Mouse (Mus musculus) ES-E14 (cell line): ENCODE data around the gene Spc25. TPM values are rescaled to one million over a fixed set of nuclear protein-coding genes. Genes with fewer than 3 reads are reported as not detected.

Experiments
- DNase-seq: peaks from one replicate; pipeline ENCODE4 v3.0.0-alpha.2; 2013; ENCODE audit warnings: low read depth, low spot score
- H3K27ac ChIP-seq: 2 replicates; pipeline ENCODE4 v1.5.1; 2012; ENCODE audit warnings: low read depth, mild to moderate bottlenecking, low read length, moderate library complexity, mixed read lengths; ENCODE audit not compliant: poor library complexity, insufficient read depth, severe bottlenecking
- H3K36me3 ChIP-seq: 2 replicates; pipeline ENCODE4 v1.6.1; 2012; ENCODE audit warnings: mild to moderate bottlenecking, low read length, moderate library complexity, mixed read lengths; ENCODE audit not compliant: control insufficient read depth, poor library complexity, insufficient read depth, severe bottlenecking
- H3K4me1 ChIP-seq, 2 experiments: fragments of 150-350 bp in 1 of 2; sonication (generic) in 1 of 2; 2 replicates each; pipeline ENCODE4 v1.6.1; 2012; ENCODE audit warnings: low read length in 2 of 2, mild to moderate bottlenecking in 1 of 2, mixed read lengths in 1 of 2; ENCODE audit not compliant: control insufficient read depth in 2 of 2, insufficient read depth in 2 of 2, poor library complexity in 1 of 2
- H3K4me3 ChIP-seq, 2 experiments: fragments of 150-350 bp in 1 of 2; sonication (generic) in 1 of 2; 2 replicates each; pipeline ENCODE4 v1.5.1; 2012; ENCODE audit warnings: low read length in 2 of 2, low read depth in 1 of 2, mild to moderate bottlenecking in 1 of 2, mixed read lengths in 1 of 2; ENCODE audit not compliant: insufficient read depth in 1 of 2, poor library complexity in 1 of 2, severe bottlenecking in 1 of 2
- H3K9ac ChIP-seq: 2 replicates; pipeline ENCODE4 v1.6.1; 2012; ENCODE audit warnings: low read depth, mild to moderate bottlenecking, low read length, mixed read lengths; ENCODE audit not compliant: poor library complexity, insufficient read depth, severe bottlenecking
- H3K9me3 ChIP-seq: fragments of 150-350 bp; sonication (generic); 2 replicates; pipeline ENCODE4 v1.6.1; 2012; ENCODE audit warnings: low read depth, mild to moderate bottlenecking, low read length; ENCODE audit not compliant: control insufficient read depth, insufficient read depth
- CHD2 ChIP-seq: IDR thresholded peaks from 2 replicates; pipeline ENCODE4 v1.6.1; 2014; ENCODE audit warnings: mild to moderate bottlenecking, low read depth, low read length, inconsistent platforms
- HCFC1 ChIP-seq: IDR thresholded peaks from 2 replicates; pipeline ENCODE4 v1.6.1; 2012; ENCODE audit warnings: low read length, inconsistent platforms, borderline replicate concordance; ENCODE audit not compliant: insufficient read depth
- MAFK ChIP-seq: IDR thresholded peaks from 2 replicates; pipeline ENCODE4 v1.6.1; 2014; ENCODE audit warnings: mild to moderate bottlenecking, low read depth, low read length, inconsistent platforms; ENCODE audit not compliant: insufficient read depth
- ZC3H11A ChIP-seq: IDR thresholded peaks from 2 replicates; pipeline ENCODE4 v1.6.1; 2012; ENCODE audit warnings: low read depth, mild to moderate bottlenecking, inconsistent platforms, low read length, borderline replicate concordance
- ZNF384 ChIP-seq: IDR thresholded peaks from 2 replicates; pipeline ENCODE4 v1.6.1; 2012; ENCODE audit warnings: low read depth, low read length, inconsistent platforms
- in situ Hi-C, 2 experiments: fragments of 600-800 bp; cut with MboI; formaldehyde crosslinking; loops; one replicate each; pipeline ENCODE4 v1.15.1; 2025; ENCODE audit warnings: low sequenced_read_pairs in 2 of 2, inconsistent platforms in 1 of 2; ENCODE audit not compliant: unreplicated experiment in 2 of 2
- total RNA-seq: library from RNA; depleted of rRNA; stranded (reverse); fragments of 300-350 nt; gene quantifications from 2 replicates; pipeline ENCODE4 v1.2.3, GENCODE M21; 2012

The Spc25 gene
- total RNA-seq, 1 experiment: 64.6 TPM

DNA sequence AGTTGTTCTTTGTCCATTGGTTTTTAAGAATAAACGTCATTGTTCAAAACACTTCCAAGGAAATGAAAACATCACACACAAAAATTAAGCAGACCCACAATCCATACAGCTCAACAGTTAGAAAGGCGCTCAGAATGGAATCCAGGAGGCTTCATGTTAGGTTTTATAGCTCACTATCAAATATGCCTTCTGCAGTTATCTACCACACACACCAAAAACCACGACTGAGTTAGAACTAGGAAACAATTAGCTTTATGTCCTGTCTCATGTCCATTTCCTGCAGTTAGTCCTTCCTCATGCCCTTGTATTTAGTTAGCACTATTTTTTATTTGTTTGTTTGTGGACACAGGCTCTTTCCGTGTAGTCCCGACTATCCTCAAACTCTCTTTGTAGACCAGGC is 14.9 kb downstream of the Spc25 start:
- no peak for DNase-seq
- Histone ChIP-seq H3K9me3 (no peaks in the 10 kb centered on the region), H3K36me3 (peaks cover 6% of the 10 kb centered on the region), H3K27ac (no peak overlapping the region), H3K4me3 (no peak overlapping the region), H3K4me1 (no peaks in the 10 kb centered on the region; a peak in 1 of 4 replicates), H3K9ac (no peak overlapping the region)
- in situ Hi-C loops: no loop called here
- TF ChIP-seq HCFC1 (no peak), ZC3H11A (no peak), ZNF384 (no peak), MAFK (no peak), CHD2 (no peak)

DNA sequence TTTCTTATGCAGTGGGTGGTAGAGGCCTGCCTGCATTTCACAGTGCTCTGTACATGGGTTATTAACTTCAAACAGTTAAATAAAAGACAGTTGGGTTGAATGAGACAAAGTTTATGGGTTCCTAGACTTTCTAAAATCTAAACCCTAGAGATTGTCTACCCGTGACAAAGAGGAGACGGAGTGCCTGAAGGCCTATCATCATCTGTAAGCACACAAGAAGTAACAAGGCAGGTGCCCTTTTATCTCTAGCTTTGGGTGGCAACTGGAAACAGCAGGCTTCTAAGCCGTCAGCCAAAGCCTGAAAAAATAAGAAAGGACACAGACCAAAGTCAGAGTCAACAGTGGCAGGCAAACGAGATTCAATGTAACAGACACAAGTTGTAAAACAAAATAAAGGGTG is 16.8 kb downstream of the Spc25 start:
- no peaks in the 10 kb centered on the region; a peak in 1 of 4 replicates for H3K4me1 ChIP-seq
- H3K9ac ChIP-seq: no peak overlapping the region
- H3K4me3 ChIP-seq: no peak overlapping the region
- DNase-seq: no peak
- H3K27ac ChIP-seq: no peak overlapping the region
- H3K36me3 ChIP-seq: peaks cover 4% of the 10 kb centered on the region
- in situ Hi-C loops: no loop called here
- H3K9me3 ChIP-seq: no peaks in the 10 kb centered on the region
- TF ChIP-seq HCFC1: no peak
- no peak for TF ChIP-seq ZC3H11A

DNA sequence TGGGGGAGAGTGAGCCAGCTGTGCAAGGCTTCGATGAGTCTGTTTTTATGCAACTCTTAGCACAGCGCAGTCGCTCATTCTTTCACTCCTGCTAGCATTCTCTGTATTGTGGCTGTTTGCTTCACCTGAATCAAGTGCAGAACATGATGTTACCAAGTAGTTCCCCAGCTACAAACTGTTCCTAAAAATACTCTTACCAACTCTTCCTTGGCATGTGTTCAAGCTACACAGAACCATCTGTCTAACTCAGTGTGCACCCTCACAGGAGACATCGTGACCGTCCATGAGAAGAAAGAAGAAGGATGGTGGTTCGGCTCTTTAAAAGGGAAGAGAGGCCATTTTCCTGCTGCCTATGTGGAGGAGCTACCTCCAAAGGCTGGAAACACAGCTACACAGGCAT is 17.3 kb downstream of the Spc25 start:
- no peak for DNase-seq
- in situ Hi-C loops: no loop called here

DNA sequence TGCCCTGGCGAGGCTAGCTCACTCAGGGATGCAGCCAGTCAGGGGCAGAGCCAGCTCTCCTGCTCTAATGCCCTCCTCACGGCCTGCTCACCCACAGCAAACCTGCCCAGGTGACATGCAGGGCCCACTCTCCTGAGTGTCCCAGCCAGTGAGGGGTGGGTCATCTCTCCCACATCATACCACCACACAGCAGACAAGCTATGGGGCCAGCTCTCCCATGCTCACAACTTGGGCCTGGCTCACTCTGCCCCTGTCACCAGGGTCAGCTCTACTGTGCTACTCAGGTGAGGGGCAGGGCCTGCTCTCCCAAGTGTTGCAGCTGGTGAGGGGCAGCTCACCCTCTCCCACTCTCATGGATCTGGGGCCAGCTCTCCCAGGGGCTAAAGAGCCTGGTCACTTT is 18.0 kb downstream of the Spc25 start:
- Histone ChIP-seq H3K4me3 (no peak overlapping the region), H3K4me1 (no peaks in the 10 kb centered on the region), H3K9ac (no peak overlapping the region), H3K9me3 (no peaks in the 10 kb centered on the region), H3K36me3 (no peaks in the 10 kb centered on the region; the same call in 1 of the 2 replicates), H3K27ac (no peak overlapping the region)
- no peak for DNase-seq
- TF ChIP-seq CHD2 (no peak), ZNF384 (no peak), MAFK (no peak), HCFC1 (no peak), ZC3H11A (no peak)
- in situ Hi-C loops: no loop called here

More for the DNA sequence above, 17.3 kb downstream of the Spc25 start:
- Histone ChIP-seq H3K9ac (no peak overlapping the region), H3K27ac (no peak overlapping the region), H3K36me3 (peaks cover 4% of the 10 kb centered on the region), H3K4me1 (no peaks in the 10 kb centered on the region; a peak in 1 of 4 replicates), H3K9me3 (no peaks in the 10 kb centered on the region), H3K4me3 (no peak overlapping the region)
- TF ChIP-seq MAFK (no peak), ZNF384 (no peak), HCFC1 (no peak), CHD2 (no peak), ZC3H11A (no peak)

DNA sequence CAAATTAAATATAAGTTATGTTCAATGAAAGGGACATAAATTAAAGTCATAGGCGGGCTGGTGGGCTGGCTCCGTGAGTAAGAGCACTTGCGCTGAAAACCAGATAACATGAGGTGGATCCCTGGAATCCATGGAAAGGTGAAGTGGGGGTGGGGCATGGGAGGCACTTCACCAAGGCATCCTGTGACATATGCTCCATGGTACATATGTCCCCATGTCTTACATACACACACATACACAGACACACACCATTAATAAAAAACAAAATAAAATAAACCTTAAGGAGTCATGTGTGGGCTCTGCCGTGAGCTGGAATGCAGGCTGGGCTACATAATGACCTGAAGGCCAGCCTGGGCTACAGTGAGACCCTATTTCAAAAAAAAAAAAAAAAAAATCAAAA is 26.3 kb downstream of the Spc25 start:
- in situ Hi-C loops: no loop called here
- no peak for DNase-seq
- no peak for TF ChIP-seq MAFK
- TF ChIP-seq ZC3H11A: no peak
- no peak for TF ChIP-seq HCFC1
- no peak for TF ChIP-seq CHD2
- no peak for TF ChIP-seq ZNF384
- Histone ChIP-seq H3K4me3 (no peak overlapping the region), H3K36me3 (no peaks in the 10 kb centered on the region), H3K9me3 (no peaks in the 10 kb centered on the region), H3K9ac (no peak overlapping the region), H3K27ac (no peak overlapping the region), H3K4me1 (no peaks in the 10 kb centered on the region)
